Mouse (Mus musculus) liver, postnatal 0 days (tissue): ENCODE results near the gene Timp1.

Experiments used
- CTCF ChIP-seq: sonication (generic); IDR thresholded peaks from 2 replicates; pipeline ENCODE4 v1.5.1; 2016; ENCODE audit warnings: antibody characterized with exemption, low read depth
- EP300 ChIP-seq: IDR thresholded peaks from 2 replicates; pipeline ENCODE4 v1.6.1; 2016; ENCODE audit warnings: antibody characterized with exemption, low read depth, mild to moderate bottlenecking

- TF ChIP-seq CTCF (no peak), EP300 (no peak)
Measured at GRCm38 (mm10) chrX:20920844-20921364, 50.9 kb downstream of the Timp1 start, which contains the start of gene Syn1.
